17 mouse cellular contexts compared by ENCODE assay signal in the genomic region with DNA sequence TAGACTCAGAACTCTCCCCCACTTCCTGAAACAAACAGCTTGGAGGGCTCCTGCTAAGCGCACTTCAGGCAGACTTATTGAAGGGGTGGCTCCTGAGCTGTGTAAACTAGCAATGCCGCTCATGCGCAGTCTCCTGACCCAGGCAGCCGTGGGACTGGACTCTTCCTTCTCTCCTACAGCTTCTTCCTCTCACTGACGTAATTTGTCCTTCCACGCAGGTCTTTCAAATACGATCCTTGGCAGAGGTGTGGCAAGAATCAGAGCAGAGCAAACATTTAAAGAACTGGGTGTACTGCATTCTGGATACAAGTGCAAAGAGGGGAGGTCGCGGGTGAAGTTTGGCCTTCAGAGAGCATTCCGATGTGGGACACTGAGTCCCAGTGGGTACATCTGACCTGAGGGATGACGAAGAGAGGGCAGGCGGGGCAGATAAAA. TPM values are rescaled to one million over a fixed set of nuclear protein-coding genes. Genes with fewer than 3 reads are reported as not detected.
DNase-seq lines count a peak whose midpoint lies in the region; ATAC-seq lines count a peak whose summit lies in the region.
"Had no signal": no experiment of that assay in that cellular context is flagged by ENCODE, and none has a peak within 500 bp of the region (broad histone marks: within the 10 kb centered on the region; RNA-seq: fewer than 3 reads in every experiment).

No protein-coding gene starts in this region.

- H3K27ac ChIP-seq in liver, embryonic 13.5 days, result peak overlapping the region; percentile 13; the same call in 1 of the 2 replicates
- H3K27ac ChIP-seq: embryonic facial prominence, embryonic 15.5 days; hindbrain, postnatal 0 days; midbrain, embryonic 10.5 days had no signal

- H3K4me1 ChIP-seq in liver, embryonic 13.5 days (replicated peaks), result peaks cover 27% of the 10 kb centered on the region
- H3K4me1 ChIP-seq: embryonic facial prominence, embryonic 15.5 days; midbrain, embryonic 10.5 days had no signal

- H3K9ac ChIP-seq in liver, embryonic 13.5 days, result no peak overlapping the region
- H3K9ac ChIP-seq: embryonic facial prominence, embryonic 15.5 days had no signal

- no peak overlapping the region for H3K4me2 ChIP-seq in liver, embryonic 13.5 days
- H3K4me2 ChIP-seq: embryonic facial prominence, embryonic 15.5 days had no signal

- no peak for ATAC-seq in liver, embryonic 13.5 days (ENCODE audit: low read depth)
- ATAC-seq: CD4-positive, CD25-positive, alpha-beta regulatory T cell, adult 4 months; hindbrain, postnatal 0 days had no signal

- H3K4me3 ChIP-seq in liver, embryonic 13.5 days (replicated peaks), result no peak overlapping the region
- H3K4me3 ChIP-seq: embryonic facial prominence, embryonic 15.5 days; midbrain, embryonic 10.5 days had no signal

- peak; percentile 64 to 65 for DNase-seq in urinary bladder, postnatal 36 days (ENCODE audit: low spot score in 2 of 2)
- no peak for DNase-seq in urinary bladder, postnatal 25 days (ENCODE audit: low spot score)
- DNase-seq in liver, embryonic 13.5 days, result no peak
- peak; percentile 94 for DNase-seq in lung, postnatal 36 days
- DNase-seq in yolk sac, embryonic 10.5 days (ENCODE audit: low spot score), result peak; percentile 38
- DNase-seq in layer of hippocampus, adult 9-11 months, result no peak
- no peak for DNase-seq in spleen, postnatal 14 days (ENCODE audit: low spot score in 2 of 2)
- DNase-seq in spleen, adult 12 weeks (ENCODE audit: low spot score), result no peak
- DNase-seq: adrenal gland, adult 2 months; cerebellum, postnatal 14 days; thymus, postnatal 25 days had no signal

- 71% methylated on average over 12 of the region's 12 CpGs for whole genome bisulfite sequencing in liver, embryonic 13.5 days (ENCODE audit: insufficient replicate concordance)

- no peaks in the 10 kb centered on the region for H3K9me3 ChIP-seq in liver, embryonic 13.5 days (replicated peaks)
- H3K9me3 ChIP-seq: embryonic facial prominence, embryonic 15.5 days; midbrain, embryonic 10.5 days had no signal

- no peaks in the 10 kb centered on the region for H3K36me3 ChIP-seq in liver, embryonic 13.5 days
- H3K36me3 ChIP-seq: embryonic facial prominence, embryonic 15.5 days; midbrain, embryonic 10.5 days had no signal

- no peaks in the 10 kb centered on the region for H3K27me3 ChIP-seq in liver, embryonic 13.5 days
- H3K27me3 ChIP-seq: embryonic facial prominence, embryonic 15.5 days had no signal

RNA-seq across cellular contexts. Expression of gene AA986860, which starts 32.3 kb away (rescaled TPM):
- 6.2 and 8.3 TPM in 2 replicates for polyA plus RNA-seq in liver, embryonic 13.5 days (2015; fragmentation: Nextera tagmentation; extraction: Ambion mirVana)

RNA-seq across cellular contexts. Expression of gene Pfkfb2, which starts 35.0 kb away (rescaled TPM):
- 4.5 and 5.4 TPM in 2 replicates for polyA plus RNA-seq in liver, embryonic 13.5 days (2015; fragmentation: Nextera tagmentation; extraction: Ambion mirVana)

RNA-seq across cellular contexts. Expression of gene Fcamr, which starts 36.7 kb away (rescaled TPM):
- not detected in 2 replicates for polyA plus RNA-seq in liver, embryonic 13.5 days (2015; fragmentation: Nextera tagmentation; extraction: Ambion mirVana)
- polyA plus RNA-seq: adrenal gland, adult 2 months; heart, embryonic 16.5 days; hindbrain, postnatal 0 days; midbrain, embryonic 10.5 days had no signal

RNA-seq across cellular contexts. Expression of gene Yod1, which starts 46.9 kb away (rescaled TPM):
- polyA plus RNA-seq in liver, embryonic 13.5 days (2015; fragmentation: Nextera tagmentation; extraction: Ambion mirVana), result 40.8 and 47.6 TPM in 2 replicates

RNA-seq across cellular contexts. Expression of gene Gm29427, which starts 48.4 kb away (rescaled TPM):
- not detected in 2 replicates for polyA plus RNA-seq in liver, embryonic 13.5 days (2015; fragmentation: Nextera tagmentation; extraction: Ambion mirVana)
- polyA plus RNA-seq: adrenal gland, adult 2 months; CD4-positive, CD25-positive, alpha-beta regulatory T cell, adult 4 months; embryonic facial prominence, embryonic 15.5 days; heart, embryonic 16.5 days; hindbrain, postnatal 0 days; limb, embryonic 14.5 days; midbrain, embryonic 10.5 days had no signal

Comparison
In these comparisons a context has a peak if more than half of its experiments do, and no peak if none do; other contexts are left out.
1. DNase-seq: peak in urinary bladder, postnatal 36 days (2 of 2), lung, postnatal 36 days (single experiment) and yolk sac, embryonic 10.5 days (single experiment); none in urinary bladder, postnatal 25 days (single experiment), liver, embryonic 13.5 days (single experiment), layer of hippocampus, adult 9-11 months (single experiment), spleen, postnatal 14 days (0 of 2) and spleen, adult 12 weeks (single experiment).